Mouse (Mus musculus): Measurements from ENCODE around the gene Arhgdib.
A peak's percentile ranks its signal among the peaks of the same experiment; 100 is the strongest.

Gene Arhgdib

DNA sequence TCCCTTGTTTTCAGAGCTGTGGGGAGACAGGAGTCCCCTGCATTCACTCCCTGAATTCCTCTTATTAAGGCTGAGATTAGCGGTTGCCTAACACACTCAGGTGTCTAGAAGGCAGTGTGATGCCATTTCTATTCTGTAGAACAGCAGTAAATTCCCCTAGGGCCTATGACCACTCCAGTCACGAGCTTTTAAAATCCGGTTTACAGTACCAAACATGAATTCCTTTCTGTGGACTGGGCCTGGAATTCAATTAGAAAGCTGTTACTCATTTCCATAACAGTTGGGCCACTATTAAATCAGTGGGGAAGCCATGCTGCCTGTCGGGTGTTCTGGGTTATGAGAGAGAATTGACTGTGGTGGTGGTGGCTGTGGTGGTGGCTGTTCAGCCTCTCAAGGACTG is 6.0 kb upstream of the Arhgdib start:
- no peak for DNase-seq

DNA sequence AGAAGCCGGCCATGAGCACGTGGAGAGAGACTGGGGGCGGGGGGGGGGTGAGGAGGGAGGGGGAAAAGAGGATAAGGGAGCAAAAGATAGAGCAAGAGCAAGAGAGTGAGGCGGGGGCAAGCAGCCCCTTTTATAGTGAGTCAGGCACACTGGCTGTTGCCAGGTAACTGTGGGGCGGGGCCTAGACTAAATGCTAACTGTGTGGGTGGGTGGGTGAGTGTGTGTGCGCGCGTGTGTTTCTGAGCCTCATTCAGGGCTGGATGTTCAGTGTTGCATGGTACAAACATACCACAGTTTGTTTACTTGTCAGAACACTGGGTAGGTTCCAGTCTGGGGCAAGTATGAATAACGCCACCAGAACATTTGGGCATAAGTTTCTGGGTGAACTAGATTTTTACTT is 5.2 kb upstream of the Arhgdib start:
- DNase-seq = peak; percentile 45 to 60

- DNase-seq = no peak
These were observed 4.5 kb upstream of the Arhgdib start for GRCm38 (mm10) chr6:136946241-136946640.

DNA sequence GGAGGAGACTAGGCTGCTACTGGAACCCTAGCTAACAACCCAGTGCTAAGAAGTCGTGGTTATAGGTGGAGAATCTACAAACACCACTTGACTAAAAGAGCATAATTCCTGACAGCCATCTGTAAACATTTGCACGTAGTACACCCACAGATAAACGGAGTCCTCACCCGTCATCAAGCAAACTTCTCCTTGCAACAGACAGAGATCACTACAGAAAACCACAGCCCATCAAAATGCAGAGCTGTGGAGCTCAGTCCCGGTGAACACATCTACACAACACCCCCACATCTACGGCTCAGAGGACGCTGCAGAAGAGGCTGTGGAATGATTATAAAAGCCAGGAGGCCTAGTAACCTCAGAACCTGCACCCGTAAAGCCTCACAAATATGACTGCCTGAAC is 2.8 kb upstream of the Arhgdib start:
- no peak for DNase-seq

DNA sequence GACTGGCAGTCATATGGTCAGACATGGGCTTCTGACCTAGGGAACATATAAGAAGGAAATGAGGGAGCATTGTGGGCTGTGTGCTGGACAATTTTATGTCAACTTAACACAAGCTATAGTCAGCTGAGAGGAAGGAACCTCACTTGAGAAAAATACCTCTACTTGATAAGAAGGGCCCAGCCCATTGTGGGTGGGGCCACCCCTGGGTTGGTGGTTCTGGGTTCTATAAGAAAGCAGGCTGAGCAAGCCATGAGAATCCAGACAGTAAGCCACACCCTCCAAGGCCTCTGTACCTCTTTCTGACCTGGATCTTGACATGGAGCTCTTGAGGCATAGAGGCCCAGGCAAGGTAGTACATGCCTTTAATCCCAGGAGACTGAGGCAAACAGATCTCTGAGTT is 1.7 kb upstream of the Arhgdib start:
- no peak for DNase-seq

GRCm38 (mm10) chr6:136942280-136942679 is 581 bp upstream of the Arhgdib start:
- DNase-seq = no peak

DNA sequence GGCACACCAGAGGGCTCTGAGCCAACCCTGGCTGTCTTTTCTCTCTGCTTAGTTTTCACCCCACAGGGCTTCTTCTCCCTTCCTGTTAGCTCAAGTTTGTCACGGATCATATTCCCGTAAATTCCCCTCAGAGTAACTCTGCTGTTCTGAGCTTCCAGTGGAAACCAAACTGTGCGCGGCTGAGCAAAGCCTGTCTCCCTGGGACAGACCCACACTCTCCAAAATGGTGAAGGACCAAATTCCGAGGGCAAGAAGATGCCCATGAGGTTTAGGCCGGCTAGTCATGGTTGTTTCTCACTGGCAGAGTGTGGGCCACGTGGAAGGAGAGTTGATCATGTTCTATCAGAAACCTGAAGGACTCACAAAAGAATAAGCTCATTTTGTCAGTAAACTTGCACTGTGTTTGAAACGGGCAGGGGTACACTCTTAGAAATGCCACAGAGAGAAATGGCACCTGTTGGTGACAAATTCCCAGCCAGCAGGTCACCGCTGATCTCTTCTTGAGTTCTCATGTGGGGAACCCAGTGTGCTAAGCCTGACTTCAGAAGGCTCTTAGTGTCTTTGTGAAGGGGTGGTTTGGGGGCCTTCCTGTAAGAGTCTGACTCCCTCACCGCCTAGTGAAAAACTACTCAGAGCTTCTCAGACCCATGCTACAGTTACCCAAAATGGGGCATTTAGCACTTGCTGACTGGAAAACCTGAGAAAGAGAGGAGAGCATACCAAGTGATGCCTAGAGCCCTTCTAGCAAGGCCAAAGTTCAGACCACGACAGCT is 1.3 kb downstream of the Arhgdib start:
- DNase-seq = no peak

DNA sequence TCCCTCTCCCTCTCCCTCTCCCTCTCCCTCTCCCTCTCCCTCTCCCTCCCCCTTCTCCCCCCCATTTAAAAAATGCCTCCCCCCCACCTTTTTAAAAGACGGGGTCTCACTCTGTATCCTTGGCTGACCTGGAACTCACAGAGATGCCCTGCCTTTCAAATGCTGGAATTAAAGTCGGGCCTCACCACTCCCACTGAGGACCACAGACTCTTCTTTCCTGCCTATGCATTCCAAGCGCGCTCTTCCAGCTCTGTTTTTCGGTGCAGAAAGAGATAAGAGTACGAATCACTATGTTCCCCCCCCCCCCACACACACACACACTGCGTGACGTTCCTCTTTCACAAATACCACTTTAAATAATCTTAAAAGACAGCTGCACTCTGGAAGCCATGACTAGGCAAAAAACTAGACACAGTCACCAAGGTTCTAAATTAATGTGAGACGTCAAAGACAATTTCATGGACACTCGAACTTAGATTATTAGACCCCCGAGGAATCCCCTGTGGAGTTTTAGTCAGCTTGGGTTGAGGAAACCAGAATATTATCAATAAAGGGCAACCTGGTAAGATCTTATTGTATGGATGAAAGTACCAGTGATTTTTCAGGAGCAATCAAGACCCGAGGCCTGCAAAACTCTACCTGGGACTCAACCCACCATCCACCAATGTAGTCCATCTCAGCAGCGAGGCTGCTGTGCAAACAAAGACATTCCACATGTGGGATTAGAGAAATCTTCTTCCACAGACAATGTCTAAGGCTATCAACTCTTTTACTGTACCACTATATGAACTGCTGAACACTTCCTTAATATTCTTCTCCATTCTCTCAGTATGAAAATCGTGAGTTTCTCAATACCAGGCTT is 2.1 kb downstream of the Arhgdib start:
- no peak for DNase-seq

DNA sequence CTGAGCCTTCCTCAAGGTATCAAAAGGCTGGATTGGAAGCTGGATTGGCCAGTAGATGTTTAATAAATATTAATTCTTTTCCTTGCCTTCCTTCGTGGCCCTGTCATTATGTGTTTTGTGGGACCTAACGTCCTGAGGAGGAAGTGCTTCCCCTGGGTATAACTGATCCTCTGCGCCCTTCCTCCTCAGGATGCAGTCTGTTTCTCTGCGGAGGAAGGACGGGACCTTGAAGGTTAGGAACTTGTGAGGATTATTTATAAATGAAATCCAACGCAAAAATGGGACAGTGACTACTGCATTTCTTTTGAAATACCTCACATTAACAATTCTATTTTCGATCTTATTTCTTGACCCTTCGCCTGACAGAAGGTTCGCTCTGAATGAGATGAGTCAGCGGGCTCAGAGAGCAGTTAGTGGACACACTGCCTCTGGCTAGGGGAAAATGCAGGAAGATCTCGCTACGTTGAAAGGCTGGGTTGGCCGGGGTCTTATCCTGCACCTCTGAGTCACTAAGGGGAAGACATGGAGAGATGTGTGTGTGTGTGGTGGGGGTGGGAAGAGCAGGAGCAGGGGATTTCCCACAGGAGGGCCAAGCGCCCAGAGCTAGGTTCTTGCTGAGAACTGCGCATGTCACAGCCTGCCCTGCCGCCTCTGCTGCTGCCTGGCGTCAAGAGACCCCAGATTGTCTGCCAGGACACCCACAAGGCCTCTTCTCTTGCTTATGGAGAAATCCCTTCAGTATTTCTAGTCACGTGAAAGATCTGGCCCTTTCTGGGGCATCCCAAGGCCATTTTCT is 3.2 kb downstream of the Arhgdib start:
- peak in 1 of 2 experiments; percentile 37 for DNase-seq

GRCm38 (mm10) chr6:136937117-136937516 is 4.6 kb downstream of the Arhgdib start:
- no peak for DNase-seq

DNA sequence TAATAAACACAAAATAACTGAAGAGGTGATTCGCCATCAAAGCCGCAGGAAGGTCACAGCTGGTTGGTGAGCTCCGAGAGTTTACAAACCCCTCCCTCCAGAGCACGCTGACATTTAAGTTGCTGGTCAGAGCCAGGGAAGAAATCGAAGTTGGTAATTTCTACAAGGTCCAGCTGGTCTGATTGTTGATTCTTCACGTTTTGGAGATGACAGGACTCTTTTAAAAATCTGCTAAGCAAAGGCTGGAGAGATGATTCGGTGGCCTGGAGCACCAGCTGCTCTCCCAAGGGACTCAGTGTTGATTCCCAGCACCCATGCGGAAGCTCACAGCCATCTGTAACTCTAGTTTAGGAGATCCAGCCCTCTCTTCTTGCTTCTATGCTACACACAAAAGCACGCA is 5.3 kb downstream of the Arhgdib start:
- DNase-seq = no peak

- no peak for DNase-seq
These were observed 6.5 kb downstream of the Arhgdib start for GRCm38 (mm10) chr6:136935233-136935632.

- DNase-seq = no peak
These were observed 7.6 kb downstream of the Arhgdib start for GRCm38 (mm10) chr6:136934068-136934467.

DNA sequence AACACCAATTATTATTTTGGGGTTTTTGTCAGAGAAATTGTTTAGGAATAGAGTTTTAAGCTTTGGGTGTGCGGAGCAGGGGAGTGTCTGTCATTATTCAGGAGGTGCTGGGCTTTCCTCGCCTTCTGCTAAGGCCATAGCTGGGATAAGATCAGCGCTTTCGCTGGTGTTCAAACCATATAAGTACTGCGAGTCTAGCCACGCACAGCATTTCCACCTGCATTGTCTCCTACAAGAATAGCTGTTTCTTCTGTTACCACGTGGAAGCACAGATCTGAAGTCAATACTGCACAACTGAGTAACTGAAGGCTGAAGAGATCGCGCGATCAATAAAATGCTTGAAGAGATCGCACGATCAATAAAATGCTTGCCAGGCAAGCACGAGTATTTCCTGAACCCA is 10.5 kb downstream of the Arhgdib start:
- DNase-seq = no peak

- peak; percentile 53 to 70 for DNase-seq
These were observed 11.0 kb downstream of the Arhgdib start for GRCm38 (mm10) chr6:136930677-136931076.

DNA sequence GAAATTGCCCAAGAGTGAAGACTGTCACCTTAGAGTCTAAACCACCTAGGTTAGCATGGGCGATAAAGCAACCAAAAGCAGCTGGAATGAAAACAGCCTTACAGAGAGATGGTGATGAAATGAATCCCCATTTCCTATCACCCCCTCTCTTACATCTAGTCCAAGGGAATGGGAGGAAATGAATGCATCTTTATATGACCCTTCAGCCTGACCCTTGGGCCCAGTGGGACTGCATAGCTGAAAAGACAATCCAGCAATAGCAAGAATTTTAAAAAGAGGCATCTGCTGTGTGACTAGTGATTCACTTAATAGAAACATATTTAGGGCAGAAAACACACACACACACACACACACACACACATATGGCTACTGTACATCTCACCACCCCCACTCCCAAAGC is 14.1 kb downstream of the Arhgdib start:
- DNase-seq = peak; percentile 56 to 67

DNA sequence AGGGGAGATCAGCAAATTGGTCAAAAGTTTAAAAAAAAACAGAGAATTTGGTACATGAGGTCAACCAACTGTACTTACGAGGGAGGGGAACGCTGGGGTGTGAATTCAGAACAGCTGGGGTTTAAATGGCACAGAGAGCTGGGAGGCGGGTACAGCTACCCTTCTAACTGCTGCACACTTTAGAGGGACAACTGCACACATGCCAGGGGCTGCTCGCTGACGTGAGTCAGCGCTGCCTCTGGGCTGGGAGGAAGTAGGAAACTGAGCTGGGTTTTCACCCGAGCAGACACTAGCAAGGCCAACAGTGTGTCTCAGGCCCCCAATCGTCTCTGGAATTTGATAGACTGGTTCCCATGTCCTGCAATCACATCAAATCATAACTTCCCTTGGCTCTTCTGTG is 16.6 kb downstream of the Arhgdib start:
- no peak for DNase-seq

DNA sequence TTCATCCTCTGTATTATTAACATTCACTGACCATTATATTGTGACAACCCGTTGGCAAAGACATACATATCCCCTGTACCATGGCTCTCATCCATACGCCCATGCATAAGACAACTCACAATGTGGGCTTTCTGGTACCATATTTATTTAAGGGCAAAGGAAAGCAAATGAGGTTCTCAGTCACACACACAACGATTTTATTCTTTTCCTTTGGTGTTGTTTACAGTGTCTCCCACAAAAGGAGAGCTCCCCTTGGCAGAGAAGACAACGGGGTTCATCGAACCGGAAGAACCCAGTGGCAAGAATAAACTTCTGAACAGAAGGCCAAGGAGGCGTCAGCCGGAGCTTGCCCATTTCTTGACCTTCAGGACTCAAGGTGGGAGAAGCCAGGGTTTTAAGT is 18.2 kb downstream of the Arhgdib start, which contains the start of gene Pde6h:
Gene Pde6h, plus strand, starts transcription at position 301 of the 400 bp plus-strand sequence.
- no peak for DNase-seq

- no peak for DNase-seq
These were observed 18.8 kb downstream of the Arhgdib start for GRCm38 (mm10) chr6:136922871-136923270.

- DNase-seq = no peak
These were observed 19.6 kb downstream of the Arhgdib start, which contains the start of gene Erp27 for GRCm38 (mm10) chr6:136922080-136922479. TSS of gene Erp27 (minus strand) at chr6:136922180.

- DNase-seq = no peak
These were observed 20.1 kb downstream of the Arhgdib start for GRCm38 (mm10) chr6:136921601-136922000.

- peak; percentile 76 to 81 for DNase-seq
These were observed 21.1 kb downstream of the Arhgdib start for GRCm38 (mm10) chr6:136920320-136921257.
